Mouse (Mus musculus) liver, embryonic 16.5 days (tissue): ENCODE results near the gene Gm36176. TPM values are rescaled to one million over a fixed set of nuclear protein-coding genes. Genes with fewer than 3 reads are reported as not detected.
A peak's percentile ranks its signal among the peaks of the same experiment; 100 is the strongest.

Experiments
- ATAC-seq: fragments of 200-750 bp; cut with Nextera tagmentation; 2 replicates; pipeline ENCODE4 v1.8.0; 2017; ENCODE audit warnings: low read depth, mild to moderate bottlenecking, moderate number of reproducible peaks, moderate library complexity
- H3K27ac ChIP-seq: fragments of 300-500 bp; sonication (generic); 2 replicates; pipeline ENCODE4 v1.5.1; 2014; ENCODE audit warnings: mild to moderate bottlenecking, low read length
- H3K27me3 ChIP-seq: fragments of 300-500 bp; sonication (generic); 2 replicates; pipeline ENCODE4 v1.6.1; 2014; ENCODE audit warnings: low read depth, low read length, mixed read lengths; ENCODE audit not compliant: control insufficient read depth, insufficient read depth
- H3K36me3 ChIP-seq: fragments of 300-500 bp; sonication (generic); 2 replicates; pipeline ENCODE4 v1.6.1; 2014; ENCODE audit warnings: mild to moderate bottlenecking; ENCODE audit not compliant: control insufficient read depth, insufficient read depth
- H3K4me1 ChIP-seq: fragments of 300-500 bp; sonication (generic); 2 replicates; pipeline ENCODE4 v1.6.1; 2014; ENCODE audit warnings: low read depth, low read length, mixed read lengths; ENCODE audit not compliant: control insufficient read depth
- H3K4me2 ChIP-seq: fragments of 300-500 bp; sonication (generic); 2 replicates; pipeline ENCODE4 v1.6.1; 2014; ENCODE audit warnings: low read depth, low read length, mixed read lengths
- H3K4me3 ChIP-seq: fragments of 300-500 bp; sonication (generic); 2 replicates; pipeline ENCODE4 v1.5.1; 2014; ENCODE audit warnings: low read depth, mild to moderate bottlenecking, low read length
- H3K9ac ChIP-seq: fragments of 300-500 bp; sonication (generic); 2 replicates; pipeline ENCODE4 v1.6.1; 2014; ENCODE audit warnings: low read depth, low read length
- H3K9me3 ChIP-seq: fragments of 300-500 bp; sonication (generic); replicated peaks from 2 replicates; pipeline ENCODE4 v1.6.1; 2016; ENCODE audit warnings: low read length; ENCODE audit not compliant: control insufficient read depth
- WGBS: fragments of 180-500 bp; shearing (Covaris S2); extraction: QIAGEN DNeasy Blood & Tissue Kit; methylation state at CpG from one replicate; pipeline ENCODE4 v1.1.7; 2014; ENCODE audit not compliant: insufficient replicate concordance; 5-methylcytosine and 5-hydroxymethylcytosine counted together
- polyA plus RNA-seq: library from polyadenylated mRNA; unstranded; fragments of >200 nt; fragmentation: Nextera tagmentation; extraction: Ambion mirVana; gene quantifications from 2 replicates; pipeline ENCODE4 v1.2.1, GENCODE M21; 2015

The Gm36176 gene
- polyA plus RNA-seq, 1 experiment from 2014 or later: not detected

DNA sequence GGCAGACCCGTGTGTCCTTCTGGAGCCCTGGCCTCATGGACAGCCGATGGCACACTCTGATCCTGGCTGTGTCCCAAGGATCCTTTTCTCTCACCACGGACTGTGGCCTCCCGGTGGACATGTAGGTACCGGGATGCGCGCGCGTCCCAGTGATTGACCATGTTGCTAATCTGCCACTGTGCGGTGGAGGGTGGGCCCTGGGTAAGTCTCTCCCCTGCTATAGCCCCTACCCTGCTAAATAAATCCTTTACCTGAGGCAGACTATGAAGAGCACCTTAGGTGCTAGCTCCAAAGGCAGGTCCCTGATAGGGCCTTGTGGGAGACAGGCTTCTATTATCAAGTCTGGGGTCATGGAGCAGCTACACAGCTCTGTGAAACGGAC, 18.1 kb downstream of the Gm36176 start:
- Histone ChIP-seq H3K4me1 (no peaks in the 10 kb centered on the region), H3K9ac (no peak overlapping the region), H3K27ac (no peak overlapping the region), H3K4me3 (no peak overlapping the region), H3K27me3 (no peaks in the 10 kb centered on the region), H3K4me2 (peak overlapping the region; percentile 24; the same call in 1 of the 2 replicates), H3K36me3 (no peaks in the 10 kb centered on the region), H3K9me3 (no peaks in the 10 kb centered on the region)
- 20% methylated on average over 11 of the region's 11 CpGs for WGBS
- ATAC-seq: no peak

GRCm38 (mm10) chr10:77867546-77867945, 20.9 kb downstream of the Gm36176 start:
- H3K36me3 ChIP-seq: no peaks in the 10 kb centered on the region
- no peak overlapping the region for H3K9ac ChIP-seq
- 14% methylated on average over 1 of the region's 1 CpGs for WGBS
- no peak overlapping the region for H3K4me2 ChIP-seq
- H3K9me3 ChIP-seq: no peaks in the 10 kb centered on the region
- H3K27ac ChIP-seq: no peak overlapping the region
- ATAC-seq: no peak
- no peaks in the 10 kb centered on the region for H3K27me3 ChIP-seq
- no peaks in the 10 kb centered on the region for H3K4me1 ChIP-seq
- H3K4me3 ChIP-seq: no peak overlapping the region

- WGBS: 67% methylated on average over 7 of the region's 7 CpGs
- Histone ChIP-seq H3K4me1 (no peaks in the 10 kb centered on the region), H3K36me3 (no peaks in the 10 kb centered on the region)
These were observed 23.0 kb downstream of the Gm36176 start for GRCm38 (mm10) chr10:77869651-77870050.

DNA sequence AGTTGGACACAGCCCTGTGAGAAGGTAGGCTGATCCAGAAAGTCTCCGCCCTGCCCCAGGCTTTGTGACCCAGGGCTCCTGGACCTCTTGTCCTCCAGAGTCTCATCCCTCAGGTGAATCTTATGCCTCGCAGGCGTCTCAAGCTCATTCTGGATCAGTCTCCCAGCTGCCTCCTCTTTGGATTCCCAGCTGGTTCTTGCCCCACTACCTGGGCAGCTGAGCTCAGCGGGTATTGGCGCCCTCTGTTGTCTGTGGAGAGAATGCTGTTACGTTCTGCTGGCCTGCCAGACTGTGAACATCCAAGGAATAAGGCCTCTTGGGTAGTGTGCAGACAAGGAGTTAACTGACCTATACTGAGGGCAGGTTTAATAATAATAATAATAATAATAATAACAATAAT, 32.4 kb downstream of the Gm36176 start:
- Histone ChIP-seq H3K36me3 (no peaks in the 10 kb centered on the region), H3K9me3 (no peaks in the 10 kb centered on the region), H3K27ac (no peak overlapping the region), H3K4me1 (no peaks in the 10 kb centered on the region), H3K4me2 (no peak overlapping the region), H3K27me3 (no peaks in the 10 kb centered on the region), H3K4me3 (no peak overlapping the region), H3K9ac (no peak overlapping the region)
- 42% methylated on average over 6 of the region's 6 CpGs for WGBS
- ATAC-seq: no peak

More at GRCm38 (mm10) chr10:77869651-77870050, 23.0 kb downstream of the Gm36176 start:
- Histone ChIP-seq H3K27me3 (no peaks in the 10 kb centered on the region), H3K9ac (no peak overlapping the region), H3K4me2 (no peak overlapping the region), H3K4me3 (no peak overlapping the region), H3K27ac (no peak overlapping the region), H3K9me3 (no peaks in the 10 kb centered on the region)
- no peak for ATAC-seq

- ATAC-seq: no peak
- no peak overlapping the region for H3K4me2 ChIP-seq
- H3K4me3 ChIP-seq: no peak overlapping the region
- no peaks in the 10 kb centered on the region for H3K4me1 ChIP-seq
- H3K27ac ChIP-seq: no peak overlapping the region
- no peaks in the 10 kb centered on the region for H3K36me3 ChIP-seq
- H3K9me3 ChIP-seq: no peaks in the 10 kb centered on the region
- WGBS: 18% methylated on average over 3 of the region's 3 CpGs
- no peaks in the 10 kb centered on the region for H3K27me3 ChIP-seq
- H3K9ac ChIP-seq: no peak overlapping the region
These were observed 33.7 kb downstream of the Gm36176 start for GRCm38 (mm10) chr10:77880305-77880704.

- Histone ChIP-seq H3K4me1 (no peaks in the 10 kb centered on the region), H3K9ac (no peak overlapping the region), H3K36me3 (no peaks in the 10 kb centered on the region), H3K27me3 (no peaks in the 10 kb centered on the region), H3K27ac (no peak overlapping the region), H3K4me3 (no peak overlapping the region), H3K9me3 (no peaks in the 10 kb centered on the region), H3K4me2 (no peak overlapping the region)
- ATAC-seq: no peak
- WGBS: 67% methylated on average over 5 of the region's 5 CpGs
These were observed 36.0 kb downstream of the Gm36176 start for GRCm38 (mm10) chr10:77882553-77882952.

DNA sequence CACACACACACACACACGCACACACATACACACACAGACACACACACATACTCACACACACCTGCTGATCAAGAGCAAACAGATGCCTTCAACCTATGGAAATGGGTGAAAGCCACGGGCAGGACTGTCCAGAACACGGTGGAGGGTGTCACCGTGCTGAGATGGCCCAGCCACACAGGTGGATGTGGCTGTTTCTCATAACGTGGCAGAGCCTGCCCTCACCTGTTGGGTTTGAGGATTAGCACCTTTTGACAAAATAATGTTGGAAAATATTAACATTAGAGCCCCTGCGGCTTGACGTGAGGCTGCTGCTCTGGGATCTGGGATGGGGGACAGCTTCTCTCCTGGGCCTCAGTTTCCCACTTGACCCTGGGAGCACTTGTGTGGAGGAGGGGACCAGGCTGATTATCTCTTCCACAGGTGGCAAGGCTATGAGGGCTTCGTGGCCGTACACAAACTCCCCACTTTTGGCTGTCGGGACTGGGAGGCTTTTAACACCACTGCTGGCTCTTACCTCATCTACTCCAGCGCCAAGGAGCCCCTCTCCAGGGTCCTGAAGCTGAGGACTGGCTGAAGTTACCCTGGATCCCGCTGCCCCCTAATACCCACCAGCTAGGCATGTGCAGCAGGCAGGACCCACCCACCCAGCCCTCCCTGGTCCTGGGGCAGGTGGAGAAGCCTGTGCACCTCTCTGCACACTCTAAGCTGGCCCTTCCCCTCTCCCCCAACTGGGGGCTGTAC, 39.6 kb downstream of the Gm36176 start:
- WGBS: 42% methylated on average over 12 of the region's 12 CpGs

GRCm38 (mm10) chr10:77890987-77891565, 44.5 kb downstream of the Gm36176 start:
- H3K4me3 ChIP-seq: no peak overlapping the region
- 65% methylated on average over 8 of the region's 8 CpGs for WGBS

More for the DNA sequence above, 39.6 kb downstream of the Gm36176 start:
- no peak for ATAC-seq
- Histone ChIP-seq H3K9ac (no peak overlapping the region), H3K4me2 (no peak overlapping the region), H3K36me3 (no peaks in the 10 kb centered on the region), H3K27ac (no peak overlapping the region), H3K9me3 (no peaks in the 10 kb centered on the region), H3K4me1 (no peaks in the 10 kb centered on the region), H3K4me3 (no peak overlapping the region), H3K27me3 (no peaks in the 10 kb centered on the region)

DNA sequence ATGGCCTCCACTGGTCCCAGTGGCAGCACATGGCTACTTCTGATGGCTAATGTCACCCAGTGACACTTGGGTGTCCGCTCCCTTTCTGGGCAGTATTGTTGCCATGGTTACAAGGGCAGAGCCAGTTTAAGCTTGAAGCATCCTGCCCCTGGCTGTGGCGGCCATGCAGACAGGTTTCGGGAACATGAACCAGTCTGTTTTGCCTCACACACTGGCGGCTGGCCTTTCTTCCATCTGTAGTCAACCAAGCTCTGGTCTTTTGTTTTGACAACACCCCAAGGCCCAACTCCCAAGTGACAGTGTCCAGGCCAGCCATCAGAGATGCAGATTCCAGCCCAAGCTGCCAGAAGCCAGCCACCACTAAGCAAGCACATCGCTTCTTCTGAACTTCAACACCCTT, 49.0 kb downstream of the Gm36176 start:
- H3K4me2 ChIP-seq: no peak overlapping the region
- H3K4me3 ChIP-seq: no peak overlapping the region
- no peak for ATAC-seq
- H3K36me3 ChIP-seq: no peaks in the 10 kb centered on the region
- H3K4me1 ChIP-seq: no peaks in the 10 kb centered on the region; the same call in 1 of the 2 replicates
- no peak overlapping the region for H3K27ac ChIP-seq
- WGBS: 53% methylated on average over 5 of the region's 5 CpGs
- no peaks in the 10 kb centered on the region for H3K9me3 ChIP-seq
- H3K9ac ChIP-seq: no peak overlapping the region
- H3K27me3 ChIP-seq: no peaks in the 10 kb centered on the region

More at GRCm38 (mm10) chr10:77890987-77891565, 44.5 kb downstream of the Gm36176 start:
- H3K4me1 ChIP-seq: no peaks in the 10 kb centered on the region
- no peak overlapping the region for H3K4me2 ChIP-seq
- no peak for ATAC-seq
- no peak overlapping the region for H3K9ac ChIP-seq
- no peaks in the 10 kb centered on the region for H3K9me3 ChIP-seq
- H3K27me3 ChIP-seq: no peaks in the 10 kb centered on the region
- H3K27ac ChIP-seq: no peak overlapping the region
- H3K36me3 ChIP-seq: no peaks in the 10 kb centered on the region
